Mouse (Mus musculus): ENCODE measurements at regions not wholly inside any gene's neighbourhood (a gene's known extent, or its start where the extent isn't known, plus 50 kb on each side); places are given as distances from the start of the nearest gene placed in this dataset.

GRCm38 (mm10) chr5:33548800-33549199, 80.6 kb downstream of the Fam53a start:
- no peak for DNase-seq (ENCODE audit: low read depth)

GRCm38 (mm10) chr5:33543372-33543771, 86.1 kb downstream of the Fam53a start:
- peak; percentile 66 for DNase-seq (ENCODE audit: low read depth)

GRCm38 (mm10) chr5:33542643-33543042, 86.8 kb downstream of the Fam53a start:
- DNase-seq (ENCODE audit: low read depth) = no peak

- DNase-seq (ENCODE audit: low read depth) = peak; percentile 44
Measured at GRCm38 (mm10) chr5:33542000-33542554, 87.4 kb downstream of the Fam53a start.

- DNase-seq (ENCODE audit: low read depth) = no peak
Measured at GRCm38 (mm10) chr5:33540259-33540658, 89.2 kb downstream of the Fam53a start.

- no peak for DNase-seq (ENCODE audit: low read depth)
Measured at GRCm38 (mm10) chr5:33537429-33537828, 92.0 kb downstream of the Fam53a start.

GRCm38 (mm10) chr5:33537017-33537416, 92.4 kb downstream of the Fam53a start:
- DNase-seq (ENCODE audit: low read depth) = no peak

GRCm38 (mm10) chr5:33536261-33536660, 93.2 kb downstream of the Fam53a start:
- DNase-seq (ENCODE audit: low read depth) = no peak

GRCm38 (mm10) chr5:33535145-33536010, 94.1 kb downstream of the Fam53a start:
- DNase-seq (ENCODE audit: low read depth) = no peak

- no peak for DNase-seq (ENCODE audit: low read depth)
Measured at GRCm38 (mm10) chr5:33534345-33534744, 95.1 kb downstream of the Fam53a start.

- no peak for DNase-seq (ENCODE audit: low read depth)
Measured at GRCm38 (mm10) chr5:33533185-33533584, 96.2 kb downstream of the Fam53a start.

GRCm38 (mm10) chr5:33531263-33531662, 97.5 kb upstream of the Nkx1-1 start:
- no peak for DNase-seq (ENCODE audit: low read depth)

- no peak for DNase-seq (ENCODE audit: low read depth)
Measured at GRCm38 (mm10) chr5:33529771-33530170, 96.0 kb upstream of the Nkx1-1 start.

- no peak for DNase-seq (ENCODE audit: low read depth)
Measured at GRCm38 (mm10) chr5:33528971-33529670, 95.3 kb upstream of the Nkx1-1 start.

GRCm38 (mm10) chr5:33527750-33528149, 94.0 kb upstream of the Nkx1-1 start:
- no peak for DNase-seq (ENCODE audit: low read depth)

GRCm38 (mm10) chr5:33527316-33527715, 93.5 kb upstream of the Nkx1-1 start:
- DNase-seq (ENCODE audit: low read depth) = no peak

GRCm38 (mm10) chr5:33521951-33522742, 88.4 kb upstream of the Nkx1-1 start:
- DNase-seq (ENCODE audit: low read depth) = no peak

GRCm38 (mm10) chr5:33520856-33521255, 87.1 kb upstream of the Nkx1-1 start:
- DNase-seq (ENCODE audit: low read depth) = no peak

- DNase-seq (ENCODE audit: low read depth) = no peak
Measured at GRCm38 (mm10) chr5:33519394-33519793, 85.6 kb upstream of the Nkx1-1 start.

GRCm38 (mm10) chr5:33518860-33519259, 85.1 kb upstream of the Nkx1-1 start:
- DNase-seq (ENCODE audit: low read depth) = no peak

GRCm38 (mm10) chr5:33517625-33518024, 83.8 kb upstream of the Nkx1-1 start:
- no peak for DNase-seq (ENCODE audit: low read depth)

- DNase-seq (ENCODE audit: low read depth) = no peak
Measured at GRCm38 (mm10) chr5:33516211-33516610, 82.4 kb upstream of the Nkx1-1 start.
